Mouse (Mus musculus) lung, postnatal 14 days (tissue): ENCODE measurements around the gene Map2.

ENCODE experiments used
- DNase-seq: peaks from one replicate; pipeline ENCODE4 v3.0.0; 2021

Map2 gene

DNA sequence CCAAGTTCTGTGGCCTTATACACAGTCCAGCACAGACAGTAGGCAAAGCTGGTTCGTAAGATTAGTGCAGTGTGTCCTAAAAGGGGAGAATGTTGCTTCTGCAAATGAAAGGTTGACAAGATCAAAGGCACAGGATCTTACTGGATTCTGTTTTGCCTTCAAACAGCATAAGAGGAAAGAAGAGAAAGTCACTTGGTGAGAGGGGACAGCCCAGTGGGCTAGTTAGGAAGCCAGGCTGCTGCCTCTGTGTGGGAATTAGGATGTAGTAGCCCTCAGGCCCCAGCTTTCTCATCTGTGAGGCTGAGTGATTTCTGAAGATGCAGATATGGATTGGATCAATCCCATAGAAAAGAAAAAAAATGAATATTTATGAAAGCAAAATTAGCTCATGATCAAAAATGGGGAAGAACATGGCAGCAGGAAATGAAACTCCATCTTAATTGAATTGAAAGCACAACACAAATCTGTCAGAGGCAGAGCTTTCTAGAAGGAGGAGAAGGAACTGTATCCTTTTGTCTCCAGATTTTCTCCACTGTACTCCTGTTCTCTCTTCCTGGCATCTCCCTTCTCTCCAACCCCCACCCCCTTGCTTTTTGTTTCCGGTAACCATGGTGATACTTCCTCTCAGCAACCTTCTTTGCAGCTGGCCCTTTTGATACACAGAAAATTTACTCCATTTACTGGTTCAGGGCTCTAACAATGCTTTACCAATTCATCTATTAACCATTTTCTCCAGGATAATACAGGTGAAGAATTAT lies 145.5 kb downstream of the Map2 start:
- DNase-seq = no peak

DNA sequence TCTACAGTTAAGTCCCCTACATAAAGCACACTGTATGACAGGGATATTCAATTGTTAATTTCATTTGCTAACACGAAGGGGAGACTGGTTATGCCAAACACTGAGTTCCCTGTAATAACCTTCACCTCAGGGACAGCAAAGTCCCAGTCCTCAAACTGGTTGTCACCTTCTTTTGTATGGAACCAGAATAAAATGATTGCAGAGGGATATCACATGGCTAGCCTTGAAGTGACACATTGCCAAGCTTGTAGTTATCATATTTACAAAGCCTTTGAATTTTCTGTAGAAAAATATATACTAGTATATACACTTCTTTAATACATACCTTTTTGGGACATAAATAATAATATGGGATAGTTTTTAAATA lies 146.0 kb downstream of the Map2 start:
- no peak for DNase-seq

DNA sequence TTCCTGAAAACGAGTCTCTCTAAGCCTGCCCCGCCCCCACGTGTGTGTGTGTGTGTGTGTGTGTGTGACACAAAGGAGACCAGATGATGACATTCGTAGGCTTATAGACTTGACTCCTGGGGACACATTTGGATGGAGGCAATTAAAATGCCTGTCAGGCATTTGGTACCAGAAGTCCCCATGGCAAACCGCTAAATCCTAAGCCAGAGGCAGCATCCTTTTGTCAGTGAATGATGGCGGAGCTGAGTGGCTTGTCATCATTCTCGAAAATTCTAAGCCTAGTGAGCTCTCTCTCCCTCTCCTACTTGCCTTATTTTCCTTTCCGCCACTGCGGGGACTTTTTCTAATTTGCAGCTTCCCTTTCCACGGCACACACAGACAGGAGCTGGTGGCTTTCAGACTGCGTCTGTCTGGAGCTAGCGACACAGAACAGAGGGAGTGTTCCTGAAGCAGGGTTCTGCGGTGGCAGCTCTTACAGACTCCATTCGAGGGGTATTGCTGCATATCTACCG lies 146.6 kb downstream of the Map2 start:
- DNase-seq = no peak

DNA sequence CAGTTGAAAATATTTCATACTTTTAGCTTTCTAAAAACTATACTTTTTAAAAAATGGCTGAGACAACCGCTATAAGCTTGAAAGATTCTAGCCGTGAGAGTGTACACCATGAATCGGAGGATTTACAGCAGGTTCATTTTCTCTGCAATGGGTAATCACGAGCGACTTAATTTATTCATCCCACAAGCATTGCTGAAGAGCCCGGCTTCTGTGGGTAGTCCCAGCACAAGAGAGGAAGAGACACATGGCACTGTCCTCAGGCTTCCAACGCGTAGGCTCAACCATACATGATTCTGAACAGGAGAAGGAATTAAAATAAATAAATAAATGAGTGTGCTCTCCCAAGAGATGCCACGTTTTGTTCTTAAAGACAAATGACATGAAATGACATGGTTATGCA lies 148.4 kb downstream of the Map2 start:
- no peak for DNase-seq

DNA sequence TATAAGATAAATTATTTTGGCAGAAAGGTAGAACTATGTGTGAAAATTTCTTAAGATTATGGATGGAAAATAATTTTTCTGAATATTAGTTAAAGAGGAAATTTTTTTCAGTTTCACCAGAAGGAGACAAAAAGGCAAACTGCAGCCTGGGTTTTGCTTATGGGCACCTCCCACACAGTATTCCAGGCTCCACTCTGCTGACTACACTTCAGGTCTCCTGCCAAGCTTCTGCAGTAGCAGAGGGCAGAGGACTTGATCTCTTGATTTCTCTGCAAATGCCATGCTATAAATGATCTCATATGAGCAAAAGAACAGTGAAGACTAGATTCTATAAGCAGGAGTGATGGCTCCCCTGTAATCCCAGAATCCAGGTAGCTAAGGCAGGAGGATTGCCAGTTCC lies 149.9 kb downstream of the Map2 start:
- no peak for DNase-seq

DNA sequence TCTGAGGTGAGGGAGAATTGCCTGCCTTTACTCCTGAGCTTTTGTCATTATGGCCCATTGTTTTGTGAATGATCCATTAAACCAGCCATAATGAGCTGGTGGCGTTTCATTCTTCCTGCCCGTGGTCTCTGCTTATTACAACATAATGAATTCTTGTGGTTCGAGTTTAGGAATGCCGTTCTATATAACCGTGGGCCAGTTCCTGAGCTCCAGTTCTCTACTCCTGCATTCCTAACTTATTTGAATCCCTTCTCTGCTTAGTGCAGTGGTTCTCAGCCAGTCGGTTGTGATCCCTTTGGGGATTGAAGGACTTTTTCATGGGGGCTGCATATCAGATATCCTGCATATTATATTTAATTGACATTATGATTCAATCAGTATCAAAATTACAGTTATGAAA lies 153.9 kb downstream of the Map2 start:
- no peak for DNase-seq

DNA sequence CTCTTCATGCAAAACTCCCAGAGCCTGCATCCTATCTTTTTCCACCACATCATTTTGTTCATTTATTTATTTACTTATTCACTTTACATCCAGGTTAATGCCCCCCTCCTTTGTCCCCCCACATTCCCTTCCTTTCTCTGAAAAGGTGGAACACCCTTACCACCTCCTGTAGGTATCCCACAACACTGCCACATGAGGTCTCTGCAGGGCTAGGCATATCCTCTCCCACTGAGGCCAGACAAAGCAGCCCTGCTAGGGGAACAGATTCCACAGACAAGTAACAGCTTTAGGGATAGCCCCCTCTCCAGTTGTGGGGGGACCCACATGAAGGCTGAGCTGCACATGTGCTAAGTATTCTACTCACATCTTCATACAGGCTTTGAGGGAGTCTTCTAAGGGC lies 154.5 kb downstream of the Map2 start:
- no peak for DNase-seq

DNA sequence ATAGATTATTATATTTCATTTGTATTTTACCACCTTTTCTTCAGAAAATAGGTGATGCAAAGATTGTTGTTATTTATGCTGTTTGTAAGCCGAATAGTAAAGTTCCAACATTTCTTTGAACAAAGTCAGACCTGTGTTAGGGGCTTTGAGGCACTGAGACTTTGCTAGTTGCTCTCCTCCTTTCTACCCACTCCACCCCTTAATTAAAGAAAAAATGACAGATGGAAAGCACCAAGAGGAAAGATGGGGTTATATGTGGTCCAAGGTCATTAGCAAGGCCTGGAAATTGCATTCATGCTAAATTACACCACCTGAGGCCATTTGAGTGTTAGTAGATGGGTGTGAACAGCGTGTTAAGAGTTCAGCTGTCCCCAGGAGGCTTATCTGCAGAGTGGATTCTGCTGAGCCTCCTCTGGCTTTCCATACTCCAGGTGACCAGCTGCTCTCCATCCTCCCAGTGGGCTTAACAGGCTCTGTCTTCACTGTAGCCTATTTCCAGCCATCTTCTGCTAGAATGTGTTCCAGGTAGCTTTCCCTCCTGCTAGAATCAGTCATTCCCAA lies 160.7 kb downstream of the Map2 start:
- DNase-seq = no peak

DNA sequence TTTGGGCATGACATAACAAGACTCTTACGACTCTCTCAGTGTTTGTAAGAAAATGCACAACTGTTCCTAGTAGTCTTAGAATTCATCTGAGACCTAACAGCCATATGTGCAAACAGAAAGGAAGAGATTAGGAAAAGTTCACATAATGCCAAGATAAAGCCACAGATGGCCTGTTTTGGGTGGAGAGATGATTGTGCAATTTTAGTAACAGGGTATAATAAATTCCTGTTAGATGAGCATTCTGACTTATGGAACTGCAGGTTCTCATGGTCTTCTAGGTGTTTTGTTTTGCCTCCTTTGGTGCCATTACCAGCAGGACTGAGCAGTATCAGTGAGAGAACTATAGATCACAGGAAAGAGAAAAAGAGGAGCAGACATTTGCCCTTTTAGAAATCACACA lies 164.1 kb downstream of the Map2 start:
- DNase-seq = no peak

DNA sequence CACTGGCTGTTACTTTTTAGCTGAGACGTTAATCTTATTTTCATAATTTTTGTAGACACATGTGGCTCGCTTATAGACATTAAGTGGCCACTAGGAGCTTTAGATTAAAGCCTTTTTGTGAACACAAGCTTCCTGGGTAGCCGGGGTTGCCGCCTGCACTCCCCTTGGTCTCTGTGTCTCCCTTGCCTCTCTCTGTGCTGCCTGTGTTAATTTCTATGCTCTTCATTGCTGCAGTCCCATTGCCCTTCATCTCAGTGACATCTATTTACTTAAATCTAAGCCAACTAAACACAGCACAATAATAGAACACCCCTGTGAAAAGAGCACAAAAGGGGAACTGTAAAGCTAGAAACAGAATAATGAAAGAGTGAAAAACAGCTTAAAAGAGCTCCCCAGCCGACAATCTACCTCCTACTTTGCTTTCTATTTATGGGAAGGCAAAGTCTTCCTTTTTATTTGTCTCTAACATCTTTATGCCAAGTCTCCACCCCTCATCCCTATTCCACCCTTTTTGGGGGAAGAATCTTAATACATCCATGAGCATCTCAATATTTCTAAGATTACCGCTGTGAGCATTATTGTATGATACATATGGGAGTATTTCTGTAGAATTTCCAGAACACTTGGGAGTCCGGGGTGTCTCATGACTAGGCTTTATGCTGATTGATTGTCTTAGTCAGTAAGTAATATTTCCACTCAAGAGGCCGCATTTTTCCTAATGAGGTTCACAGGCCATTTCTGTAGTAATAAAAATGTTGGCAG lies 173.5 kb downstream of the Map2 start:
- no peak for DNase-seq

DNA sequence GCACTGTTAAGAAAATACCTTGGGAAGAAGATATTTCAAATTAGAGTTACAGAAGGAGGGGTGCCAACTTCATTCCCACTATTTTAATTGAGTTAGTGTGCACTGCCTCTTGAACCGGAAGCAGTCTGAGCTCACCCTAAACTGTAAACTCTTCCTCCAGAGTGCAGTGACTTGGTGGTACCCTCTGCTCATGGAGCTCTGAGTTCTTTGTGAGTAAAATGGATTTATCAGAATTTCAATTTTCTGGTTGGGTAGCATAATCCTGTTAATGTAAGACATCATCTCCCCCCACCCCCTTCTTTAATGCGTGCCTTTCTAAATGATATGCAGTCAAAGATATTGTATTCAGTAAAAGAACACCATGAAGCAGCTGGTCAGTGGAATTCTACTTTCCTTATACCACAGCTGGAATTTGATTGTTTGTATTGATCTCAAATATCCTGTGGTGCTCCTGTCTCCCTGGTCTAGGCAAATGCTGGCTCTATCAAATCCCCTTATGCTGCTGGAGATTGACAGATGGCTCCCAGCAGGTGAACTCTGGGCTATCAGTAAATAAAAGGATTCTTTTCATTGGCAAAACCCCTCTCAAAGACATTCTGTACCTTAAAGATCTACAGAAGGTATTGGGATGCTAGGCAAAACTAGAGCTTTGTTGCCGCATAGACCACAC lies 174.2 kb downstream of the Map2 start:
- DNase-seq = no peak

DNA sequence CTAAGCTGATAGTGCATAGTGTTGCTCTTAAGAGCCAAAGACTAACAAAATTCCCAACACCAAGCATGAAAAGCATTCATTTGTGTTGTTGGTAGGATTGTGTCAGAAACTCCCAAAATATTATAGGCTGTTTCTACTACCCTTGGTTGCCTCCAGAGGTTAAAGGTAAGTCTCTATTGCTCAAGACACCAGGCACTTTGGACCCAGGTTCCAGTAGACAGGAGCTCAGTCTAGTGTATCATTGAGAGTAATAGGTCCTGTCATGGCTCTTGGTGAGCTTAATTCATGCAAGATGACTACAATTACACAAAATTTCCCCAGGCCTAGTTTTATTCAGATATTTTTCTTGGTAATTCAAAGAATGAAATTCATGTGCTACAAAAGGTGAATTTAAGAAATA lies 176.3 kb downstream of the Map2 start:
- no peak for DNase-seq

DNA sequence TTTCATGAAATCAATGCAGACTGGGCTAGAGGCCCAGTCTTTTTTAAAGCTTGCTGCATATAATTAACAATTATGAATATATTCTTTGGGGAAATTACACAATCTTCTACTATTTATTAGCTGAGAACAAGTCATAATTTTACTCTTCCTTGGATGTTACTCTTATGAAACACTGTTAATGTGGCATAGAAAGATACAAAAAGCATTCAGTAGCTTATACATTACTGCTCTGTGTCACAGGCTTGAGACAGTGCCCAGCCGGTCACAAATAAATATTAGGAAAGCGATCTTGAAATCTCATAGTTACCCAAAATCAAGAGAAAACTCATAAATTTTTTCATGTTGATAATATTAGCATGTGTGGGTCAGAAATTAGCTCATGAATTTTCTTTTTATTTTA lies 186.7 kb downstream of the Map2 start:
- no peak for DNase-seq

DNA sequence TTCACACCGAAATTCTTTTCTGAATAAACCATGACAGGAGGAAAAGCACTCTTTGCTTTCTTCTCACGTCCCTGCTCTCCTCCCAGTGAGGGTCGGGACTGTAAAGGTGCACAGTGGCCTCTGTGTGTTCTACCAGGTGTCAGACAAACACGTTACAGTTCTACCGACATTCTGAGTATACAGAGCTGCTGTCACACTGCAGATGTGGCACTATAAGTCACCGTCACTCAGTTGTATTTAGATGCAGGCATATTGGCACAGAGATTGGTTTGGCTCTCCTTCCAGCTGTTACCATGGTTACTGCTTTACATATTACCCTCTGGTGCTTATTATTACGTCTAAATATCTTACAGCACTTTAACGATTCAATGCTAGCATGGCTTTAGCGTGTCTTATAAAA lies 188.2 kb downstream of the Map2 start:
- DNase-seq = no peak

DNA sequence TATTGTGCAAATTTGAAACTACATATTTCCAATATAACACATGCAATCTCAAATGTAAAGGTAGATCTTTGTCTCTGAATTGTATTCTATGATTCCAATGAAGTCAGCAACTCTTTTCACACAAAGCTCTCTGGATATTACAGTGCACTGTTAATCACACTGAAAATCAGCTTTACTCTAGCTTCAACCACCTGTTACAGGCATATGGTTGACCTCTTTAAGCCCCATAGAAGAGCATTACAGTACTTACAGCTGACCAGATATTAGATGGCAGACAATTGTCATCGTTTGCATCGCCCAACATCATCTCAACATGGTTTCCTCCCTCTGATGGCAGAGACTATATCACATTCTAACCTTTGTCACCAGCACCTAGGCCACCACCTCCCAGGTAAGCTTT lies 189.3 kb downstream of the Map2 start:
- no peak for DNase-seq

DNA sequence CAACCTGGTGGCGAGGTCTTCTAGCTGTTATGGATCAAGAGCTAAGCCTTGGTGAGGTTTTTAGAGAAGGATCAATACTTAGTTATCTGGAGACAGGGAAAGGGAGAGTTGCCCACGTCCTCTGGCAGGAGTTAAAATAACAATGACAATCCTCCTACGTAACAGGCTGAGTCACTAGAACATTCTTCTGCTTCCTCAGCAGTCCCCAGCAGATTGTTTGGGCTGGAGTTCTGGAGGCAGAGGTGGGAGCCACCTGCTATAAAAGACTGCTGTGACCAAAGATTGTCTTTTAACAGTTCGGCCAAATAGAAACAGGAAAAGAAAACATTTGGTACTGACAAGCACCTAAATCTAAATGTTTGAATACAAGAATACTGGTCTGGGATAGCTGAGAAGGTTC lies 190.5 kb downstream of the Map2 start:
- no peak for DNase-seq

DNA sequence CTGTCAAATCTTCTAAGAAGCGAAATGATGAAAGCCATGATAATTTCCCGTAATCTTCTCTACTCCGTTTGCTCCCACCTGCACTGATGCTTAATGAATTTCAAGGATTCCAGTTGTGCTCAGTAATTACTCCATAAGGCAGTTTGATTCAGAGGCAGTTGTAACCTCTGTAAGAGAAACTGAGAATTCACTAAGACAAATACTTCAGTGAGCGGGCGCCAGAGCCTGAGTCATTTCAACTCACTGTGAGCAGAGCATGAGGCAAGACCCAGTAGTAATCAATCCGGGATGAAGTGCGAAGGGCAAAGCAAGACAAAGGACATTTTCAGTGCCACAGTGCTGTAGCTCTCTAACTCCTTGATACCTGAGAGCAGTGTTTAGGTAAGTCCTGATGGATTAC lies 194.4 kb downstream of the Map2 start:
- DNase-seq = no peak

DNA sequence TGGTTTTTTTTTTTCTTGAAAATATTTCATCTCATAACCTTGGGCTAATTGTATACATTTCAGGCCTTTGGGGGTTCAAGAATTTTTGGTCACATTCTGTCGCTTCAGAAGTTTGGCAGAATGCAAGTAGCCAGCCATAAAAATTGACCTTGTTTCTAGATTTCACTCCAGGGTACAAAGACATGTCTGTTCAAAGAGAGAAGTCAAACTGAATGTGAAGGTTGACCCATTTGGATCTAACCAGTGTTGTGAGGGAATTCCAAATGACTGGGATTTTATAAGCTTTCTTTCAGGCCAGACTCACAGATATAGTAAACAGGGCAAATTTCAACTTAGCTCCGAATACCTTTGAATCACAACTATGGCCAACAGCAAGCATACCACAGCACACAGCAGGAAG lies 196.3 kb downstream of the Map2 start:
- no peak for DNase-seq

DNA sequence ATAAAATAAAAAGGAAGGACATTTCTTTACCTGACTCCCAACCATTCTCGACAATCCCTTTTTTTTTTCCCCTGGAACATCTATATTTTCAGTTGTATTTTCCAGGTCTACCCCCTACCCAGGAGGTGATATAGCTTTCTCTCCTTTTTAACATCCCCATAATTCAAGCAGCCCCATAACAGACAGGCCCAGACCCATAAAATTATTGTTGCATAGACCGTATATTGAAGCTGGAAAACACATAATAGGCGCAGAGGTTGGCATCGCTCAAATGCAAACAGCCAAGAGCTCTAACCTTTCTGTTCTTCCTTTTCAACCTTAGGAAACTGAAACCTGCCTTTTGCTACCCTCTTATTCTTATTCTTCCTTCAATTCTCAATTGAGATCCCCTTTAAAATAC lies 211.2 kb downstream of the Map2 start:
- DNase-seq = no peak

DNA sequence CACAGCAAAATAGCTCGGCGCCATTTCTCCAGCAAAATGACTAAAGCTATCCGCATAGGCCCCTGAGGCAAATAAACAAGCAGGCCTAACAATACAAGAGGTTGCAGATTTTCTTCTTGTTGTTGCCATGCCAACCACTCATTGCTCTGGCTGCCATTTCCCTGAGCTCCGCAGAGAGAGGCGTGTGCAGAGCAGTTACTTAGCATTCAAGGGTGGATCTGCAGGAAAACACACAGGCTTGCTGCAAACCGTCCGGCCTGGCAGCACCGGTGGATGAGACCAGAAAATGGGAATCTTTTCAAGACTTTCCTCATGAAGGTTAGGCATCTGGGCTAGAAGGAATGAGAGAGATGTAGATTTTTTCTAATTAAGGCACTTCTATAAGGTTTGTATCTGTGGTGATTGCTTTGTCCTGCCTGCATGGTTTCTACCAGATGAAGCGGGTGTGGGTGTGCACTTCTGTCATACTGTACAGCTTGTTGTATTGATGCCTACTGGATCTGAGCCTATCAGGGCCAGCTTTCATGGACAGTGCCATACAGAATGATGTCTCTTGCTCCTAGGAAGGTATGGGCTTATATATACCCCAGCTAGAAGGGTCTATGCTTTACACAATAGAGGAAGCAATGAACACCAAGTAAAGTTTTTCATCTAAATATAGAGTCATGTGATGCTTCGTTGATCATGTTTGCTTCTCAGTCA lies 211.8 kb downstream of the Map2 start:
- DNase-seq = no peak

DNA sequence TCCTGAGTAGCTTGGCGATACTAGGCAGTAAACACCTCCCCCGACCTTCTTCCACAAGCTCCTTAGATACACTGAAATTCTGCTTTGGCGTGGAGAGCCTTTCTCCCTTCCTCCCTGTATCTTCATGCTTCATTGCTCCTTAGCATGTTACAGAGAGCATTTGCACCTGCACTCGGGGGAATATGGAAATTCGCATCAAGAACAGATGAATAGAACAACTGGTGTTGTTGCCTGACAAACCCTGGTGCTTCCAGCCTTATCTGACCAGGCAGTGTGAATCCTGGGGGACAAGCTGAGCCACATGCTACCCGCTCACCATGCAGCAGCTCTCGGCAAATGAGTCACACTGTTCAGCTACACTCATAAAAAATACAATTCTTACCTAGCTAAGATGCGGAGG lies 213.5 kb downstream of the Map2 start:
- no peak for DNase-seq

DNA sequence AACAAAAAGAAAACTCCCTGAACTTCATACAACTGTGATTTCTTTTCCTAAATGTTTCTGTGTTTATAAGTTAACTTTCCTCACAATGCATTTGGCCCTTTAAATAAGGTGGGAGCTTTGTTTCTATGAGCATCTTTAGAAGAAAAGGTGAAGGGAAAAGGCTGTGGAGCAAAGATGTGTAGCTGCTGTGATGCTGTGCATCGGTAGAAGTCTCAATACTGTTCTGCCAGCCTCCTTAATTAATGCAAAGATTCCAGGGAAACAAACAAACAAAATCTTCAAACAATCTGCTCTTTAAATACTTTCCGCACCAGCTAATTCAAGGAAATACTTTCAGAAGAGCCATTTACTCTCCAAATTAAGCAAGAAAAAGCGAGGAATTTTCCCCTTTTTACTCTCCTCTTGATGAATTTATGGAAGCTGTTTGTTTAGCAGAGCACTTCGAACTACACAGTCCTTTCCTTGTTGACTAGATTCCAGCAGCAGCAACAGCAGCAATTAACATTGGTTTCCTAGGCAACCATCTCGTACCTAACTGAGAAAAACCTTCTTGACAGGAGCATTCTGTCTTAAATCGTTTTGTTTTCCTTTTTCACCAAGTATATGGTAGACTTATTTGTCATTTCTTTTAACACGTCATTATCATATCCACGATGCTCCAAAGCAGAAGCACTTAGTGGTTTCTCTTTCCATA lies 220.0 kb downstream of the Map2 start:
- no peak for DNase-seq
